Mouse (Mus musculus): ENCODE data around the gene Tmem274.

Gene Tmem274

GRCm38 (mm10) chr4:149525170-149525569 lies 48.0 kb downstream of the Tmem274 start:
- no peak for DNase-seq (ENCODE audit: low spot score)

- no peak for DNase-seq (ENCODE audit: low spot score)
Observed at GRCm38 (mm10) chr4:149525811-149526210, 48.6 kb downstream of the Tmem274 start.

- DNase-seq (ENCODE audit: low spot score): peak; percentile 35
Observed at GRCm38 (mm10) chr4:149526330-149526729, 49.2 kb downstream of the Tmem274 start.

GRCm38 (mm10) chr4:149527621-149528354 lies 50.6 kb downstream of the Tmem274 start:
- no peak for DNase-seq (ENCODE audit: low spot score)

- DNase-seq (ENCODE audit: low spot score): no peak
Observed at GRCm38 (mm10) chr4:149529691-149530090, 52.5 kb downstream of the Tmem274 start.

Measured in retina, embryonic 14.5 days (tissue).